Mouse (Mus musculus) cerebellum, adult 8-10 months (tissue): ENCODE results near the gene Smu1.

Experiments
- DNase-seq: peaks from one replicate; pipeline ENCODE4 v3.0.0; 2022

The Smu1 gene

GRCm38 (mm10) chr4:40757157-40757779, 455 bp downstream of the Smu1 start:
- DNase-seq, result no peak

GRCm38 (mm10) chr4:40735351-40735750, 22.4 kb downstream of the Smu1 start:
- DNase-seq, result no peak

DNA sequence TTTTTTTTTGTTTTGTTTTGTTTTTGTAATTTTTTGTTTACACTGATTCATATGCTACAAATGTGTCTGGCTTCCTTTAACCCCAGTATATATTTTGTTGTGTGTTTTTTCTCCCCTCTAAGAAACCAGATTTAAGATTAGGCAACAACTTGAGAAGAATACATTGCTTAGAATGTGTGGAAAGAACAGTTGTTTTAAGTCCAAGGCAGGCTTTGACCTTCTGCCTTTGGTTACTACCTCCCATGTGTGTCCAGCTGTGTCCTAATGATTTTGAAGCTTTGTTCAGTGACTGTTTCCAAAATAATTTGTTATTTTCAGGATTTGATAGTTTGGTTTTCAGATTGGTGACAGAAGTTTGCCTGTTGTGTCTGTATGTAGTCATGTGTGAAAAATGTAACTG, 26.5 kb downstream of the Smu1 start:
- no peak for DNase-seq

DNA sequence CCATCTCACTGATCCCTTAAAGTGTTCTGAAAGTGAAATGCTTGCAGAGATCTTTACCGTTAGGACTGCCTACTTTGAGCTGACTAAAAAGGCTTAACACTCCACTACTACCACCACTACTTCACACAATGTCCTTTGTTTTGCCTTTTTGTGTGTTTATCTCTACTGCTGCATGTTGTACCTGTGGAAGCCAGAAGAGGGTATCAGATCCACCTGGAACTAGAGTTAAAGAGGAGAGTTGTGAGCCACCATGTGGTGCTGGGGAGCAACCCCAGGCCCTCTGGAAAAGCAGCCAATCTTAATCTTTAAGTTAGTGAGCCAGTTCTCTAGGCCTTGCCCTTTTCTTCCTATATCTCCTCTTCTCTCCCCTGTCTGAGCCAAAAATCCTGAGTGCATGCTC, 30.5 kb downstream of the Smu1 start:
- no peak for DNase-seq

DNA sequence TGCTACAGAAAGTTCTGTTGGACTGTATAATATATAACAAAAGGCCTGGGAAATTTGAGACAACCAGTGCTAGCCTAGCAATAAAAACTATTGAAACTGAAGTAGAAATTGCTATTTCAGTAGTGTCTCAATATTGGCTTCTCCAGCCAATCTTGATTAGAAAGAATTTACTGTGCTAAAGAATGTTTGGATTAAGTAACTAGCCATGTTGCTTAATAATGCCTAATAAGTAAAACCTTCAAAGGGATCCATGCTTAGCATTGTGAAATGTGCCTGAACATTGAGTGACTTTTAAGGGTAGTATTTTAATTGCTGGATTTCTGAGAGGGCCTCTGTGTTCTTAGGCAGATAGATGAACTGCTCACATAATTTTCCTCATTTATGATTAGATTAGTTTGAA, 32.2 kb downstream of the Smu1 start:
- no peak for DNase-seq

DNA sequence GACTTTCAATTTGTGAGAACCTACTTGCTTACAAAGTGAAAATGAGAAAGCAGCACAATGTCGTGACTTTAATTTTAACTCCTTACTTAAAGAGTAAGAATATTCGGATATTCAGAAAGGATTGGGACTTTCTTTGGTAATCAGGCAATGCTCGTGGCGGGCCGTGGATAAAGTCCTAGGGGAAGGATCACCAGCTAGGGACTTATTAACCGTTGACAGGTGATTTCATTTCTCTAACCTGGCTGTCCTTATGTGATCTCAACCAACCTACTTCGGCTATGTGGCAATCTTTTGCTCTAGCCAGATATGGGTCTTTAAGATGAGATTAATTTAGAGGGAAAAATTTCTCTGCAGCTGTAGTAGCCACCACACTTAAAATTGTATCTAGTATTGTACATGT, 32.6 kb downstream of the Smu1 start:
- DNase-seq, result no peak

DNA sequence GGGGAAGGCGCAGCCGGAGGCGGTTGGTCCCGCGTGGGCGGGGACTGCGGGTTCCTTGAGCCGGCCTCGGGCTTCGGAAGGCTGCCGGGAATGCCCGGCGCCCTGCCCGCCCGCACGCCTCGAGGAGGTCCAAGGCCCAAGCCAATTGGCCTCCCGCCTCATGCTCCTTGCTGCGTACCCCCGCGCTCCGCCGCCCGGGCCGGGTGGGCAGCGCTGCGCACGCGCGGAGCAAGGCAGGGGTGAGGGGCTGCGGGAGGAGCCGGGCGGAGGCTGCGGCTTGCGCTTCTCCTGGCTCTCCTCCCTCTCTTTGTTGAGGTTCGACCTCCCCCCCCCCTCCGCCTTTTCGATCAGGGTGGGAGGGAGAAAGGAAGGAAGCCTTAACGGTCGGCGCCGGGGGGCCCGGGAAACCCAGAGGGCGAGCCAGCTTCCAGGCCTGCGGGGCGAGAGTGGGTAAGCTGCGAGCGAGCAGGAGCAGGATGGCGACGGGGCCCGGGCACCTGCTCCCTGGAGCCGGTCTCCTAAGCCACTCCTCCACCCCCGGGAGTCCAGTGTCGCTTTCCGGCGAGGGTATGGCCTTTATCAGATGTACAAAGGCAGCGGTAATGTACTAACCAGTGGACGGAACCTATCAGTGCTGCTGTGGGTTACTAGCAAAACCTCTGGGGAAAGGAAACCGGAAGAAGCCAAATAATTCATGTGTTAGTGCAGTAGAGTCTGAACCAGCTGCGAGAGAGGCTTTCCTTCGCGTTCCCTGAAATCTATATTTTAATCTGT, 34.8 kb downstream of the Smu1 start:
- peak; percentile 62 for DNase-seq

GRCm38 (mm10) chr4:40722011-40722666, 35.6 kb downstream of the Smu1 start, which contains the start of gene Dnaja1:
Gene Dnaja1, plus strand, starts transcription at chr4:40722150.
- peak; percentile 97 for DNase-seq

DNA sequence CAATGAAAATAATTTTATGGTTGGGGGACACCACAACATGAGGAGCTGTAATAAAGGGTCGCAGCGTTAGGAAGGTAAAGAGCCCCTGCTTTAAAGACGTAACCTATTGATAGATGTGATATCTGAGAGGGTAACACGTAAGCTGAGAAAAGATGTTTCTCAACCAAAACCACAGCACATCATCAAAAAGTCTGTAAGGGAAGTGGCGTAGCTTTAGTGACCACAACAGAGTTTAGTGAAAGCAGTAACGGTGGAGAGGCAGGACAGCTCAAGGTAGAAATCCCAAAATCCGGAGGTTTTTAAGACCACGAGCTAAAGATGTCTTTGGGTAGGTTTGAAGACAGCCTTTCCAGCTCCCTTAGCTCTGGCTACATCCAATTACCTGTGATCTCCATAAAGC, 36.8 kb downstream of the Smu1 start:
- DNase-seq, result no peak

DNA sequence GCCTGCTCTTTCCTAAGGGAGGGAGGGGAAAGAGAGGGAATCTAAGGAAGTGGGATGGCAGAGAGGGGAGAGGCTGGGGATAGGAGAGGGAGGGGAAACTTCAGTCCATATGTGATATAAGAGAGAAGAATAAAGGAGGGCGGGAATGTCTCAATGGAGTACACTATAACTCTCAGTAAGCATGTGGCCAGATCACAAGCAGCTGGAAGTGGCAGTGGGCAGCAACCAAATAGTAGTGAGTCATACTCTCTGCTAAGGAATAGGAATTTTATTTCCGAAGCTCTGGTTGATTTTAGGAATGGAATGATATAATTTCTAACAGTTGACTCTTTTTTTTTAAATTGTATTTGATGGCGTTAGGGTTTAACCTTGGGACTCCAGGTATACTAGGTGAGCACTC, 40.6 kb downstream of the Smu1 start:
- DNase-seq, result no peak

- DNase-seq, result peak; percentile 25
Measured at GRCm38 (mm10) chr4:40703710-40704275, 53.9 kb downstream of the Smu1 start.

GRCm38 (mm10) chr4:40702797-40703709, 54.7 kb downstream of the Smu1 start, which contains the start of gene Aptx:
Gene Aptx, minus strand, starts transcription at chr4:40703194.
- peak; percentile 96 for DNase-seq

DNA sequence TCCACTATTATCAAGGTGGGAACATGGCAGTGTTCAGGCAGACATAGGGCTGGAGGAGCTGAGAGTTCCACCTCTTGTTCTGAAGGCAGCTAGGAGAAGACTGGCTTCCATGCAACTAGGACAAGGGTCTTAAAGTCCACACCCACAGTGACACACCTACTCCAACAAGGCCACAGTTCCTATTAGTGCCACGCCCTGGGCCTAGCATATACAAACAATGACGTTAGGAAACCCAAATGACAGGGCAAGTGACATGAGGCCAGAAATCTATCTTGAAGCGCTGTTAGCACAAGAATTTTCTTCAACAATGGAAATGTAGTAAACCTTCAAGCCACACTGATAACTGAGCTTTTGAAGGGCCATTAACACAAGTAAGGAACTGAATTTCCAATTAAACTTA, 55.9 kb downstream of the Smu1 start:
- no peak for DNase-seq

DNA sequence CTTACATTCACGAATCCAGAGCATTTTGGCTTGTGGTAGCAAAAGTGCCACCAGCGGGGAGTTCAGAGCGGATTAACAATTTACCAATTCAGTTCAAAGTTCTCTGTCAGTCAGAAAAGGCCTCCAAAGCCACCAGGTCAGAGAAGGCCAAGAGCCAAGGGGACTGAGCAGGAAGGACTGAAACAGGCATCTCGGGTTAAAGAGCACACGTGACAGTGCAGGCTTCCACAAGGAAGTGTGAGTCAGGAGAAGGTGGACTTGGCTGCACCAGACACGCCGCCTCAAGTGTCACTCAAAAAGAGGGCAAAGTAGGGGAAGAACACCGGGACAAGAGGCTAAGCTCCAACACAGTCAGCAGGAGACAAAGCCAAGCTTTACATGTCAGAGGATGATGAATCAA, 57.5 kb downstream of the Smu1 start:
- DNase-seq, result no peak

DNA sequence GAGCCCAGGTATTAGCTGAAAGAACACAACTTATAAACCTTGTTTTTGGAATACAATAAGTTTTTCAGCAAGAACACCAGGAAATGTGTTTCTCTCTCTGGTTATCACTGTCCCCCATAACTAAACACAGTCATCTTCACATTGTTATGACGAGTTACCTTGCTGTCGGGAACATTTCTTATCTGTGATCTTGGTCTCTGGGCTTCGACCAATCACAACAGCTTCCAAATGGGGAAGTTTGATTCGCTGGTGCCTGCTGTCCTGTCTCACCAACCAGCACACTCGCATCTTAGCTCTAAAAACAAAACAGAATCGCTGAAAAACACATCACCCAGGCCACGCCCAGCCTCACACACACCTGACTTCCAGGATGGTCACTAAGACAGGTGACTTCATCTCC, 60.7 kb downstream of the Smu1 start:
- no peak for DNase-seq

GRCm38 (mm10) chr4:40691100-40691499, 66.6 kb downstream of the Smu1 start:
- no peak for DNase-seq
